Mouse (Mus musculus) CD4-positive, CD25-positive, alpha-beta regulatory T cell, adult 4 months (primary cell): ENCODE measurements around the gene Rab37. TPM values are rescaled to one million over a fixed set of nuclear protein-coding genes. Genes with fewer than 3 reads are reported as not detected.

Source experiments
- ATAC-seq: one replicate; pipeline ENCODE4 v1.8.0; 2017
- polyA plus RNA-seq, 2 experiments: library from polyadenylated mRNA; unstranded; fragments of 100-300 nt; shearing (Covaris generic); gene quantifications; one replicate each; pipeline ENCODE4 v1.2.1; 2017

Gene Rab37
- polyA plus RNA-seq, 2 experiments from 2014 or later: 156 to 274 TPM

- ATAC-seq: no peak
These were observed 5.0 kb upstream of the Rab37 start for GRCm38 (mm10) chr11:115086213-115086612.

- no peak for ATAC-seq
These were observed 1.4 kb upstream of the Rab37 start for GRCm38 (mm10) chr11:115089853-115090252.

GRCm38 (mm10) chr11:115092140-115092539, 909 bp downstream of the Rab37 start:
- no peak for ATAC-seq

- no peak for ATAC-seq
These were observed 7.1 kb downstream of the Rab37 start for GRCm38 (mm10) chr11:115098203-115098932.

GRCm38 (mm10) chr11:115099241-115099840, 8.1 kb downstream of the Rab37 start:
- ATAC-seq: no peak

- no peak for ATAC-seq
These were observed 8.9 kb downstream of the Rab37 start for GRCm38 (mm10) chr11:115100032-115100621.

- no peak for ATAC-seq
These were observed 9.5 kb downstream of the Rab37 start for GRCm38 (mm10) chr11:115100741-115101140.

- no peak for ATAC-seq
These were observed 10.4 kb downstream of the Rab37 start for GRCm38 (mm10) chr11:115101615-115102051.

- no peak for ATAC-seq
These were observed 10.9 kb downstream of the Rab37 start for GRCm38 (mm10) chr11:115102116-115102515.

GRCm38 (mm10) chr11:115103470-115104413, 12.5 kb downstream of the Rab37 start:
- no peak for ATAC-seq

- no peak for ATAC-seq
These were observed 13.7 kb downstream of the Rab37 start for GRCm38 (mm10) chr11:115104769-115105563.

- no peak for ATAC-seq
These were observed 15.4 kb downstream of the Rab37 start for GRCm38 (mm10) chr11:115106638-115107037.

GRCm38 (mm10) chr11:115107403-115107916, 16.2 kb downstream of the Rab37 start:
- no peak for ATAC-seq

GRCm38 (mm10) chr11:115108176-115108575, 16.9 kb downstream of the Rab37 start:
- ATAC-seq: no peak

- ATAC-seq: no peak
These were observed 19.0 kb downstream of the Rab37 start for GRCm38 (mm10) chr11:115110271-115110670.

- ATAC-seq: no peak
These were observed 21.0 kb downstream of the Rab37 start for GRCm38 (mm10) chr11:115112196-115112595.

GRCm38 (mm10) chr11:115119409-115119808, 28.2 kb downstream of the Rab37 start:
- ATAC-seq: no peak

- peak; percentile 88 for ATAC-seq
These were observed 37.3 kb downstream of the Rab37 start for GRCm38 (mm10) chr11:115128483-115128882.

GRCm38 (mm10) chr11:115129508-115130126, 38.4 kb downstream of the Rab37 start:
- no peak for ATAC-seq

- ATAC-seq: peak; percentile 44
These were observed 40.6 kb downstream of the Rab37 start for GRCm38 (mm10) chr11:115131768-115132381.

GRCm38 (mm10) chr11:115133800-115134199, 42.6 kb downstream of the Rab37 start, which contains the start of gene Cd300lf:
Cd300lf (minus strand) TSS chr11:115133992.
- no peak for ATAC-seq
